Mouse (Mus musculus) cerebellum, adult 11-12 months (tissue): ENCODE results near the gene Zmynd11.

Experiments
- DNase-seq: peaks from one replicate; pipeline ENCODE4 v3.0.0; 2022

The Zmynd11 gene

GRCm38 (mm10) chr13:9649894-9650293, 115.2 kb downstream of the Zmynd11 start:
- DNase-seq = no peak

GRCm38 (mm10) chr13:9648716-9649115, 116.4 kb downstream of the Zmynd11 start:
- no peak for DNase-seq

- no peak for DNase-seq
Observed at GRCm38 (mm10) chr13:9637949-9638348, 127.2 kb downstream of the Zmynd11 start.

GRCm38 (mm10) chr13:9636505-9636904, 128.6 kb downstream of the Zmynd11 start:
- DNase-seq = no peak

- no peak for DNase-seq
Observed at GRCm38 (mm10) chr13:9635951-9636350, 129.2 kb downstream of the Zmynd11 start.
